Mouse (Mus musculus) cortical plate, adult 2 months (tissue): ENCODE measurements around the gene 4930435E12Rik.

ENCODE experiments used
- CTCF ChIP-seq: fragments of 200-500 bp; IDR thresholded peaks from 2 replicates; pipeline ENCODE4 v1.5.1; 2011; ENCODE audit warnings: mild to moderate bottlenecking, control low read depth, low read length; ENCODE audit not compliant: insufficient read depth; ENCODE audit errors: extremely low read depth
- POLR2A ChIP-seq: fragments of 200-500 bp; IDR thresholded peaks from 2 replicates; pipeline ENCODE4 v1.6.1; 2011; ENCODE audit warnings: mild to moderate bottlenecking, low read length, control low read depth; ENCODE audit not compliant: insufficient read depth; ENCODE audit errors: extremely low read depth

DNA sequence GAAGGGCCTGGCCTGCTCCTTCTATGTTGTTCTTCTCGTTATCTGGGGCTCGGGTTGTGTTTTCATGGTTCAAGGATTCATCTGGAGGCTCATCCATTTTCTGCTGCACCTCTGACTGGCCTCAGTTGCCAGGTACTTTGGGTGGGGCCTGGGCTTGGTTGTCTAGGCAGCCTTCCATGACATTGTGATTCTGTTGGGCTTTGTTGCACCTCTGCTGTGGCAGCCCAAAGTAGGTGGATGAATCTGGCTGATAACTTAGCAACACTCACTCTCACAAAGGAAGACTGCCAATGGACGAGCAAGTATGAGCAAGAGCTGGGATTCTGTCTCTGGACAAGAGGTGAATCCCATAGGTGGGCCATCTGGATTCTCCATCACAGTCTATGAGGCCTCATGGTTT is at the start of gene 4930435E12Rik:
- TF ChIP-seq CTCF: no peak
- TF ChIP-seq POLR2A: no peak
